Comparison of ENCODE assay signal across 8 mouse cellular contexts in genomic region chr17:22352794-22353193, GRCm38 (mm10). TPM values are rescaled to one million over a fixed set of nuclear protein-coding genes. Genes with fewer than 3 reads are reported as not detected.
DNase-seq lines count a peak whose midpoint lies in the region; ATAC-seq and TF ChIP-seq lines count a peak whose summit lies in the region.

No protein-coding gene starts in this region.

- H3K4me2 ChIP-seq in CH12.LX (ENCODE audit: insufficient read depth, low read depth, poor library complexity, severe bottlenecking): no peak overlapping the region
- H3K4me2 ChIP-seq in liver, embryonic 14.5 days (ENCODE audit: low read depth): no peak overlapping the region
- H3K4me2 ChIP-seq in forebrain, embryonic 16.5 days (ENCODE audit: low read length): no peak overlapping the region

- no peak overlapping the region for H3K4me3 ChIP-seq in CH12.LX (replicated peaks in 1 of 3; ENCODE audit: low read depth in 2 of 3, low read length in 2 of 3, poor library complexity in 1 of 3)
- no peak overlapping the region for H3K4me3 ChIP-seq in liver, embryonic 14.5 days (ENCODE audit: insufficient read depth in 1 of 2, low read depth in 2 of 2, low read length in 2 of 2)
- no peak overlapping the region for H3K4me3 ChIP-seq in forebrain, embryonic 16.5 days (replicated peaks; ENCODE audit: low read length)

- DNase-seq in kidney, adult 18-20 months: peak; percentile 27
- no peak for DNase-seq in kidney, adult 11 months
- peak; percentile 55 for DNase-seq in CH12.LX (ENCODE audit: extremely low read depth)
- DNase-seq in liver, embryonic 14.5 days (ENCODE audit: low read depth in 3 of 3, low spot score in 3 of 3): peak in 2 of 3 experiments; percentile 7 to 22
- peak; percentile 19 to 61 for DNase-seq in spleen, postnatal 4 days (ENCODE audit: low spot score in 2 of 2)

- no peak for TF ChIP-seq POLR2A in CH12.LX (IDR thresholded peaks at IDR 0.05; ENCODE audit: low read depth, low read length)

- peak; percentile 70 for TF ChIP-seq RAD21 in CH12.LX (IDR thresholded peaks at IDR 0.05; ENCODE audit: low read depth, low read length)

- peaks cover 2 to 13% of the 10 kb centered on the region in 2 experiments for H3K36me3 ChIP-seq in CH12.LX (replicated peaks in 1 of 2; ENCODE audit: control insufficient read depth in 1 of 2, insufficient read depth in 1 of 2, low read length in 1 of 2)
- no peaks in the 10 kb centered on the region for H3K36me3 ChIP-seq in liver, embryonic 14.5 days (replicated peaks; ENCODE audit: control insufficient read depth, insufficient read depth, low read depth)
- peaks cover 9% of the 10 kb centered on the region for H3K36me3 ChIP-seq in forebrain, embryonic 16.5 days (ENCODE audit: control insufficient read depth, insufficient read depth)

- no peaks in the 10 kb centered on the region for H3K27me3 ChIP-seq in CH12.LX (replicated peaks)
- no peaks in the 10 kb centered on the region for H3K27me3 ChIP-seq in liver, embryonic 14.5 days (ENCODE audit: control insufficient read depth, insufficient read depth, low read length)
- H3K27me3 ChIP-seq in forebrain, embryonic 16.5 days (replicated peaks; ENCODE audit: control insufficient read depth, insufficient read depth, low read length): no peaks in the 10 kb centered on the region

- peak; percentile 92 for ATAC-seq in activated CD4-positive, CD25-positive, alpha-beta regulatory T cell, adult 4 months
- peak; percentile 94 to 96; a peak in 3 of 4 replicates for ATAC-seq in hematopoietic stem cell, adult 5-6 weeks (replicated peaks in 1 of 2; ENCODE audit: insufficient read depth in 1 of 2, low FRiP score in 2 of 2, low TSS enrichment in 1 of 2, low read depth in 1 of 2, poor library complexity in 2 of 2, severe bottlenecking in 2 of 2)
- no peak for ATAC-seq in liver, embryonic 14.5 days (ENCODE audit: insufficient read depth)
- ATAC-seq in forebrain, embryonic 16.5 days: no peak

- H3K27ac ChIP-seq in CH12.LX (ENCODE audit: insufficient read depth, low read depth): no peak overlapping the region
- H3K27ac ChIP-seq in liver, embryonic 14.5 days: no peak overlapping the region
- H3K27ac ChIP-seq in forebrain, embryonic 16.5 days (ENCODE audit: low read length): no peak overlapping the region

- in situ Hi-C loops in CH12.LX (cut with MboI; ENCODE audit: low pct_ligation_motif_present, low pct_unique_long_range_greater_than_20kb, low sequenced_read_pairs): no loop called here

- H3K4me1 ChIP-seq in CH12.LX (ENCODE audit: control insufficient read depth in 1 of 2, insufficient read depth in 2 of 2): no peaks in the 10 kb centered on the region
- no peaks in the 10 kb centered on the region for H3K4me1 ChIP-seq in liver, embryonic 14.5 days (replicated peaks; ENCODE audit: control insufficient read depth in 2 of 2, insufficient read depth in 2 of 2, low read length in 1 of 2)
- H3K4me1 ChIP-seq in forebrain, embryonic 16.5 days (replicated peaks; ENCODE audit: control insufficient read depth, insufficient read depth, low read length): no peaks in the 10 kb centered on the region

- no peak overlapping the region for H3K9ac ChIP-seq in CH12.LX (ENCODE audit: insufficient read depth, low read depth)
- no peak overlapping the region for H3K9ac ChIP-seq in liver, embryonic 14.5 days (replicated peaks)
- no peak overlapping the region for H3K9ac ChIP-seq in forebrain, embryonic 16.5 days (replicated peaks; ENCODE audit: low read depth, low read length)

- no peaks in the 10 kb centered on the region for H3K79me2 ChIP-seq in CH12.LX (replicated peaks; ENCODE audit: control insufficient read depth, extremely low read depth, insufficient read depth, poor library complexity, severe bottlenecking)

- peak; percentile 81 to 85 for TF ChIP-seq CTCF in CH12.LX (conservative IDR thresholded peaks at IDR 0.05 in 1 of 2, IDR thresholded peaks at IDR 0.05 in 1 of 2; ENCODE audit: low read depth in 2 of 2, low read length in 2 of 2)
- peak; percentile 75 for TF ChIP-seq CTCF in liver, embryonic 14.5 days (IDR thresholded peaks at IDR 0.05; ENCODE audit: low read depth)

- no peak for TF ChIP-seq EP300 in CH12.LX (IDR thresholded peaks at IDR 0.05; ENCODE audit: low read length)
- no peak for TF ChIP-seq EP300 in liver, embryonic 14.5 days (IDR thresholded peaks at IDR 0.05; ENCODE audit: low read depth)

- dilution Hi-C loops in CH12.LX (cut with MboI; ENCODE audit: extremely low pct_ligation_motif_present, extremely low pct_unique_long_range_greater_than_20kb, low sequenced_read_pairs): no loop called here

- H3K9me3 ChIP-seq in CH12.LX (replicated peaks; ENCODE audit: low read length): no peaks in the 10 kb centered on the region
- H3K9me3 ChIP-seq in liver, embryonic 14.5 days (ENCODE audit: control insufficient read depth, low read length): no peaks in the 10 kb centered on the region
- no peaks in the 10 kb centered on the region for H3K9me3 ChIP-seq in forebrain, embryonic 16.5 days (ENCODE audit: control insufficient read depth, low read length)

TF ChIP-seq in CH12.LX, 34 proteins besides CTCF, POLR2A, EP300 and RAD21:
- TF ChIP-seq SIN3A (IDR thresholded peaks at IDR 0.05; ENCODE audit: low read length): no peak
- peak; percentile 87 for TF ChIP-seq SMC3 (IDR thresholded peaks at IDR 0.05; ENCODE audit: low read depth, low read length)

RNA-seq across cellular contexts. Expression of gene Zfp944, which starts 8.4 kb away (rescaled TPM):
- total RNA-seq in CH12.LX (2012; rRNA removed): 2.6 and 3.9 TPM in 2 replicates
- total RNA-seq in CH12.LX (2014; rRNA removed): 6.9 and 9.9 TPM in 2 replicates
- 3.4 and 4.0 TPM in 2 replicates for polyA plus RNA-seq in CH12.LX (2012; ENCODE audit: insufficient read length, low read depth)
- 10 to 100 TPM; 13.2 TPM for polyA plus RNA-seq in activated CD4-positive, CD25-positive, alpha-beta regulatory T cell, adult 4 months (2017; shearing (Covaris generic))
- total RNA-seq in hematopoietic stem cell, adult 5-6 weeks (2017): 13.9 and 15.2 TPM in 2 replicates
- 1.4 and 2.7 TPM in 2 replicates for polyA plus RNA-seq in liver, embryonic 14.5 days (2012; rRNA removed)
- polyA plus RNA-seq in liver, embryonic 14.5 days (2014; fragmentation: Nextera tagmentation; extraction: Ambion mirVana): 5.6 and 5.9 TPM in 2 replicates
- 20.9 and 24.5 TPM in 2 replicates for polyA plus RNA-seq in forebrain, embryonic 16.5 days (2015; fragmentation: Nextera tagmentation; extraction: Ambion mirVana)

RNA-seq across cellular contexts. Expression of gene Zfp758, which starts 8.5 kb away (rescaled TPM):
- 2.1 and 2.6 TPM in 2 replicates for total RNA-seq in CH12.LX (2012; rRNA removed)
- total RNA-seq in CH12.LX (2014; rRNA removed): 5.7 and 7.3 TPM in 2 replicates
- polyA plus RNA-seq in CH12.LX (2012; ENCODE audit: insufficient read length, low read depth): 1.2 and 1.7 TPM in 2 replicates
- polyA plus RNA-seq in activated CD4-positive, CD25-positive, alpha-beta regulatory T cell, adult 4 months (2017; shearing (Covaris generic)): 10 to 100 TPM; 12.0 to 15.2 TPM
- total RNA-seq in hematopoietic stem cell, adult 5-6 weeks (2017): 22.4 and 29.1 TPM in 2 replicates
- polyA plus RNA-seq in liver, embryonic 14.5 days (2012; rRNA removed): 0.64 and 1.3 TPM in 2 replicates
- 4.7 and 4.8 TPM in 2 replicates for polyA plus RNA-seq in liver, embryonic 14.5 days (2014; fragmentation: Nextera tagmentation; extraction: Ambion mirVana)
- 9.7 and 10.2 TPM in 2 replicates for polyA plus RNA-seq in forebrain, embryonic 16.5 days (2015; fragmentation: Nextera tagmentation; extraction: Ambion mirVana)

RNA-seq across cellular contexts. Expression of gene CT030661.1, which starts 38.2 kb away (rescaled TPM):
- total RNA-seq in CH12.LX (2012; rRNA removed) (8.0 and 9.0 TPM in 2 replicates), CH12.LX (2014; rRNA removed) (23.5 and 28.3 TPM in 2 replicates)
- polyA plus RNA-seq in CH12.LX (2012; ENCODE audit: insufficient read length, low read depth): 10.6 and 12.7 TPM in 2 replicates
- polyA plus RNA-seq in activated CD4-positive, CD25-positive, alpha-beta regulatory T cell, adult 4 months (2017; shearing (Covaris generic)): 10 to 100 TPM; 17.3 to 17.9 TPM
- 25.8 and 28.5 TPM in 2 replicates for total RNA-seq in hematopoietic stem cell, adult 5-6 weeks (2017)
- 0.83 and 2.1 TPM in 2 replicates for polyA plus RNA-seq in liver, embryonic 14.5 days (2012; rRNA removed)
- polyA plus RNA-seq in liver, embryonic 14.5 days (2014; fragmentation: Nextera tagmentation; extraction: Ambion mirVana): 3.8 and 4.9 TPM in 2 replicates
- 13.4 and 15.8 TPM in 2 replicates for polyA plus RNA-seq in forebrain, embryonic 16.5 days (2015; fragmentation: Nextera tagmentation; extraction: Ambion mirVana)

Comparison
In these comparisons a context has a peak if more than half of its experiments do, and no peak if none do; other contexts are left out.
1. ATAC-seq: peak in activated CD4-positive, CD25-positive, alpha-beta regulatory T cell, adult 4 months (single experiment) and hematopoietic stem cell, adult 5-6 weeks (2 of 2); none in liver, embryonic 14.5 days (single experiment) and forebrain, embryonic 16.5 days (single experiment).